Mouse (Mus musculus) macrophage (primary cell): ENCODE data around the gene Gtf2h4. TPM values are rescaled to one million over a fixed set of nuclear protein-coding genes. Genes with fewer than 3 reads are reported as not detected.

Source experiments
- H3K27ac ChIP-seq: fragments of 350-480 bp; formaldehyde crosslinking; 2 replicates; pipeline ENCODE4 v1.9.0; 2021
- H3K36me3 ChIP-seq: fragments of 350-480 bp; formaldehyde crosslinking; 2 replicates; pipeline ENCODE4 v1.9.0; 2021; ENCODE audit errors: inconsistent target
- H3K4me3 ChIP-seq: fragments of 350-480 bp; formaldehyde crosslinking; 2 replicates; pipeline ENCODE4 v1.9.0; 2021; ENCODE audit errors: inconsistent target
- H3K79me2 ChIP-seq: fragments of 350-480 bp; formaldehyde crosslinking; 2 replicates; pipeline ENCODE4 v1.9.0; 2021; ENCODE audit errors: inconsistent target
- WGBS: methylation state at CpG from one replicate; pipeline ENCODE4 v1.1.7; 2026; ENCODE audit warnings: inconsistent platforms; ENCODE audit not compliant: missing documents; 5-methylcytosine and 5-hydroxymethylcytosine counted together
- polyA plus RNA-seq: library from polyadenylated mRNA; stranded (reverse); fragments of 250-400 nt; gene quantifications from 3 replicates; pipeline ENCODE4 v1.2.4, GENCODE M21; 2018; ENCODE audit warnings: inconsistent platforms

The Gtf2h4 gene
- polyA plus RNA-seq, 1 experiment from 2014 or later: 6.2 TPM

DNA sequence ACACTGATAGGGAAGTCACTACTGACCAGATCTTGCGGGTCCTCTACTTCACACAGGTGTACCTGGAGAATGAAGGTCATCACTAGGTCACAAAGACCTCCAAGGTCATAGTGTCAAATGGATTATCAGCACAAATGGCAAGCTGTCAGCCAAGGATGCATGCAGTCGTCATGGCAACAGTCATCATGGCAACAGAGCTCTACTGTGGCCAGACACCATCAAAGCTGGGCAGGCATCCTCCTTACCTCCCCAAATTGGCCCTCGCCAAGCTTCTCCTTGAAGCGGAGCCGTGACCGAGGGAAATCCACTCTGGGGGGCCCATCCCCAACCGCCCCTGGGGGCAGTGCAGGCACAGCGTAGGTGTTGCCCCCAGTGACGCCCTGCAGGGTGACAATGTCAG is 11.5 kb upstream of the Gtf2h4 start:
- WGBS: 78% methylated on average over 8 of the region's 9 CpGs
- no peaks in the 10 kb centered on the region for H3K79me2 ChIP-seq
- H3K36me3 ChIP-seq: no peaks in the 10 kb centered on the region
- H3K4me3 ChIP-seq: no peak overlapping the region
- H3K27ac ChIP-seq: no peak overlapping the region

- H3K4me3 ChIP-seq: no peak overlapping the region
- no peaks in the 10 kb centered on the region for H3K36me3 ChIP-seq
- no peaks in the 10 kb centered on the region for H3K79me2 ChIP-seq
- WGBS: 85% methylated on average over 13 of the region's 13 CpGs
- no peak overlapping the region for H3K27ac ChIP-seq
Measured at GRCm38 (mm10) chr17:35681986-35682385, 8.4 kb upstream of the Gtf2h4 start.

- no peak overlapping the region for H3K4me3 ChIP-seq
- H3K36me3 ChIP-seq: no peaks in the 10 kb centered on the region
- 87% methylated on average over 6 of the region's 6 CpGs for WGBS
- H3K79me2 ChIP-seq: no peaks in the 10 kb centered on the region
- H3K27ac ChIP-seq: no peak overlapping the region
Measured at GRCm38 (mm10) chr17:35680591-35680990, 7.1 kb upstream of the Gtf2h4 start.

GRCm38 (mm10) chr17:35672527-35672926 is 1.0 kb downstream of the Gtf2h4 start:
- WGBS: 89% methylated on average over 6 of the region's 6 CpGs
- Histone ChIP-seq H3K4me3 (no peak overlapping the region; the same call in 1 of the 2 replicates), H3K27ac (no peak overlapping the region), H3K79me2 (no peaks in the 10 kb centered on the region), H3K36me3 (no peaks in the 10 kb centered on the region; the same call in 1 of the 2 replicates)

- 97% methylated on average over 6 of the region's 6 CpGs for WGBS
- Histone ChIP-seq H3K79me2 (no peaks in the 10 kb centered on the region), H3K36me3 (no peaks in the 10 kb centered on the region; the same call in 1 of the 2 replicates), H3K4me3 (no peak overlapping the region), H3K27ac (no peak overlapping the region)
Measured at GRCm38 (mm10) chr17:35671846-35672245, 1.7 kb downstream of the Gtf2h4 start.

- Histone ChIP-seq H3K79me2 (no peaks in the 10 kb centered on the region), H3K4me3 (no peak overlapping the region), H3K36me3 (no peaks in the 10 kb centered on the region; the same call in 1 of the 2 replicates), H3K27ac (no peak overlapping the region)
- 97% methylated on average over 9 of the region's 9 CpGs for WGBS
Measured at GRCm38 (mm10) chr17:35669731-35670130, 3.8 kb downstream of the Gtf2h4 start.

DNA sequence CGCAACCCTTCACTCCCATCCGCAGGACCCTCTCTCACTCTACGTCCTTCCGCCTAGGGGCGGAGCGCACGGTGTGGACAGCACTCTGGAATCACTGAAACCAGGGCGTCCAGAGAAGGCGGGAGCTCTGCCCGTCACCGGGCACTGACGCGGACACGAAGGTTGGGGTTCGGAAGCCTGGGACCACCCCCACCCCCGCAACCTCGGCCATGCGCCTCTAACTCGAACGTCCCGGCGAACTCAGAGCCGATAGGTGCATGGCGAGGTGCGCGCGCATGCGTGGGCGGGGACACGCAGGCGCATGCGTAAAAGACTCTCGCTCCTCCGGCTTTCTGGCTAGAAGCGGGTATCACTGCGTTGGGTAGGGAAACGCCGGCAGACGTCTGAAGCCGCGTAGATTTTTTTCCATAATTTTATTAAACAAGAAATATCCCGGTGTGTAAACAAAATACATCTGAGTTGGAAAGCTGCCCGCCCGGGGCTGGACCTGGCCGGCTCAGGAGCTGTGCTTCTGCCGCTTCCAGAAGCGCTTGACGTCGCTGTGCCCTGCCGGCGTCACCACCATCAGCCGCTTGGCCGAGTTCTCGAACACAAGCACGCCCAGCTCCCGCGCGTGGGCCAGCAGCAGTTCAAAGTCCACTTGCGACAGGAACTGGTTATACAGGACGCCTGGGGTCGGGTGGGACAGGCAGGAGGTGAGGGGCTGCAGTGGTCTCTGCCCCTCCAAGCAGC is 6.0 kb downstream of the Gtf2h4 start, which contains the start of gene Vars2:
Gene Vars2, minus strand, starts transcription at position 259 of the 732 bp plus-strand sequence.
- H3K4me3 ChIP-seq: peak within 1 kb of the TSS; percentile 71
- H3K79me2 ChIP-seq: no peaks in the 10 kb centered on the region
- WGBS: under 1% methylated on average over 61 of the region's 61 CpGs
- H3K36me3 ChIP-seq: no peaks in the 10 kb centered on the region; the same call in 1 of the 2 replicates
- H3K27ac ChIP-seq: peak within 1 kb of the TSS; percentile 10; the same call in 1 of the 2 replicates

DNA sequence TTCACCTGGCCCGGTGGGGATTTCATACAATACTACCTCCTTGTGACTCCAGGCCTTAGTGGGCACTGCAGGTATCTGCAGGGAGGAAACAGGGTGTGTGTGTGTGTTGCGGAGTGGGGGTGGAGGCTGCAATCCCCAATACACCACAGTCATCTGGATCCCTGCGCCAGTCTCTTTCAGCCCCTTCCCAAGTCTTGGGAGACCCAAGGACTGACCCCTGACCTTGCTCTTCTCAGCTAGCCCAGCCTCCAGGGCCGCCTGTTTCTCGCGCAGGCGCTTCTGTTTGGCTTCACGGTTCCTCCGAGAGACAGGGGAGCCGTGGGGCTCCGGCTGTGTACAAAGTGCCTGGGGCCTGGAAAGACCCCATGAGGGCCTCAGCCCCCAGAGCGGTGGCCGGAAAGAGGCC is 6.7 kb downstream of the Gtf2h4 start:
- H3K36me3 ChIP-seq: no peaks in the 10 kb centered on the region; the same call in 1 of the 2 replicates
- WGBS: 10% methylated on average over 13 of the region's 13 CpGs
- peak overlapping the region; percentile 71 for H3K4me3 ChIP-seq
- H3K79me2 ChIP-seq: no peaks in the 10 kb centered on the region
- H3K27ac ChIP-seq: peak overlapping the region; percentile 10; the same call in 1 of the 2 replicates

GRCm38 (mm10) chr17:35665957-35666515 is 7.5 kb downstream of the Gtf2h4 start:
- WGBS: 83% methylated on average over 14 of the region's 17 CpGs
- H3K36me3 ChIP-seq: no peaks in the 10 kb centered on the region; the same call in 1 of the 2 replicates
- H3K4me3 ChIP-seq: no peak overlapping the region
- no peak overlapping the region for H3K27ac ChIP-seq
- no peaks in the 10 kb centered on the region for H3K79me2 ChIP-seq

DNA sequence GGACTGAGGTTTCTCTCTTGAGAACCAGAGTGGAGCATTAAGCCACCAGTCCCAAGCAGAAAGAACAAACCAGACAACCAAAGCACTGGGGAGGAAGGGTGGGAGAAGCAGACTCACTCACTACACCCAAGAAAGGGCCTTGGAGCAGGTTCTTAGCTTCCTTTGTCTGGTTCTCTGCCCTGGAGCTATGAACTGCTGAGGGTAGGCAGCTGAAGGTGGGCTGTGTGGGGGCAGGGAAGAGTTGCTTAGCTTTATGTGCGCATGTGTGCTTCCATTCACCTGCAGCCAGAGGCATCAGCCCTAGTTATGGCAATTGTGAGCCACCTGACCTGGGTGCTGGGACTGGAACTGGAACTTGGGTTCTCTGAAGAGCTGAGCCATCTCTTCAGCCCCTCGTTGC is 20.5 kb downstream of the Gtf2h4 start:
- WGBS: 88% methylated on average over 2 of the region's 2 CpGs
- H3K27ac ChIP-seq: no peak overlapping the region
- no peak overlapping the region for H3K4me3 ChIP-seq
- H3K36me3 ChIP-seq: peaks cover 9% of the 10 kb centered on the region; the same call in 1 of the 2 replicates
- no peaks in the 10 kb centered on the region for H3K79me2 ChIP-seq

GRCm38 (mm10) chr17:35649429-35649828 is 24.1 kb downstream of the Gtf2h4 start:
- no peaks in the 10 kb centered on the region for H3K79me2 ChIP-seq
- no peak overlapping the region for H3K4me3 ChIP-seq
- no peak overlapping the region for H3K27ac ChIP-seq
- H3K36me3 ChIP-seq: no peaks in the 10 kb centered on the region
- WGBS: 89% methylated on average over 2 of the region's 2 CpGs

DNA sequence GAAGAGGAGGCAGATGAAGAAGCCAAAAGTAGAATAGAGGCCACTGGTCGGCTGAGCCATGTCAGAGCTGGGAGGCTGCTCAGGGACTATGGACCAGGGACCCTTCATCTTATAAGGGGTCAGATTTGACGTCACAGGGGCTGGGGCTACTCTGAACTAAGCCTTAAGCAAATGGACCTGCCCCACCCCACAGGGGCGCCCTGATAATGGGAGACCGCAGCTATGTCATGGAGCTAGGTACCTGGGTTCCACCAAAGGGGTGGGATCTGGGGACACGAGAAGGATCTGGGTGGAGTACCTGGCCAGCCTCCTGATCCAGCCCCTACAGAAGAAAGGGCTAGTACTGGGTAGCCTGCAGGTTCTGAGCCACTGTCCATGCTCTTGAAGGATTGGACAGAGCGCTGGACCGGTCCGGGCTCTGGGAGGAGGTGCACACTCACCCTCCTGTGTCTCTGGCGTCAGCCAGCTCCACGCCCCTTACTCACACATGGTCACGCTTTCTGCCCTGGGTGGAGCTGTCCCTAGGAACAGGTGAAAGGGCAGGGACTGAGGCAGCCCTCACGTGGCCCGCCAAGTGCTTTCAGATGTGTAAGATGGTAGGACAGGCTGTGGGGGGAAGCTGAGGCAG is 29.8 kb downstream of the Gtf2h4 start, which contains the start of gene Mucl3:
Gene Mucl3, minus strand, starts transcription at position 87 of the 628 bp plus-strand sequence.
- 81% methylated on average over 13 of the region's 13 CpGs for WGBS
- no peak within 1 kb of the TSS for H3K27ac ChIP-seq
- H3K36me3 ChIP-seq: no peaks in the 10 kb centered on the region
- H3K4me3 ChIP-seq: no peak within 1 kb of the TSS
- no peaks in the 10 kb centered on the region for H3K79me2 ChIP-seq

GRCm38 (mm10) chr17:35639352-35639751 is 34.2 kb downstream of the Gtf2h4 start:
- WGBS: 71% methylated on average over 6 of the region's 6 CpGs
- Histone ChIP-seq H3K36me3 (no peaks in the 10 kb centered on the region), H3K27ac (no peak overlapping the region)

DNA sequence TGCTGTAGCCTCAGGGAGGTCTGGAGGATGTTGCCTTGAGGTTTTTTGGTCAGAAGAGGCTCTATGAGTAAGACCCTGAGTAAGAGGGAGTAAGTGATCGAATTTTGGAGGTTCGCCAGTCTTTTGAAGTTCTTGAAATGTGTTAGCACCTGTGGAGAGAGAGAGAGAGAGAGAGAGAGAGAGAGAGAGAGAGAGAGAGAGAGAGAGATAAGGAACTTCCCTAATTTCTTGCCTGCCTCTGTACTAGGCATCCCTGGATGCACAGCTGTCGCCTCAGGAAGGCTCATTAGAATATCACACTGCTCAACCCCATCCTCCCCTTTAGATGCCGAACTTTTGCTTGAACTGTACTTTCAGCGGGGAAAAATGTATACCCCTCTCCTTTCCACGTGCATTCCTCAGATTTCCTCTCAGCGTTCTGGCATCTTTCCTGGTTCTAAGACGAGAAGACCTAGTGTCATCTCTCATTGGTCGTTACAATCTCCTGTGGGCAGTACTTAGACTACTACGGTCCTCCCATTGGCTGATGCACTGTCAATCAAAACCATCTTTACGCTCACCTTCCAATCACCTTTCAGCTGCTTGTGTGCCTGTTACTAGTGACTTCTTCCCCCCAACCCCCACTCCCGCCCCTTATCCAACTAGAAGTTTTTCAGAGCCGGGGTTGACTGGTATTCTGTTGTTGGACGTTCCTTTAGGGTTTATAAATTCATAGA is 34.9 kb downstream of the Gtf2h4 start:
- 23% methylated on average over 12 of the region's 14 CpGs for WGBS
- H3K36me3 ChIP-seq: no peaks in the 10 kb centered on the region

More at GRCm38 (mm10) chr17:35639352-35639751, 34.2 kb downstream of the Gtf2h4 start:
- Histone ChIP-seq H3K79me2 (no peaks in the 10 kb centered on the region), H3K4me3 (no peak overlapping the region)

More for the DNA sequence above, 34.9 kb downstream of the Gtf2h4 start:
- H3K4me3 ChIP-seq: no peak overlapping the region
- no peak overlapping the region for H3K27ac ChIP-seq
- no peaks in the 10 kb centered on the region for H3K79me2 ChIP-seq
